Mouse (Mus musculus): Measurements from ENCODE around the gene Wtap.

GRCm38 (mm10) chr17:12997890-12998289 lies 3.9 kb upstream of the Wtap start:
- TF ChIP-seq CTCF (IDR thresholded peaks at IDR 0.05; ENCODE audit: low read depth, low read length) (no peak), POLR2AphosphoS5 (IDR thresholded peaks at IDR 0.05; ENCODE audit: insufficient replicate concordance, low read depth, low read length) (no peak), GATA1 (IDR thresholded peaks at IDR 0.05; ENCODE audit: borderline replicate concordance, low read length) (no peak), TAL1 (conservative IDR thresholded peaks at IDR 0.05; ENCODE audit: low read depth, low read length) (no peak), GATA2 (IDR thresholded peaks at IDR 0.05; ENCODE audit: borderline replicate concordance, low read depth, low read length) (no peak)
